Mouse (Mus musculus): ENCODE data around the gene Tcp10b.
"Not testable (repeated sequence)": the region's sequence is repeated elsewhere in the genome, so short reads cannot be mapped to it uniquely, and the experiment has no call there.

- not testable (repeated sequence) for TF ChIP-seq CTCF, EP300 (IDR thresholded peaks at IDR 0.05; ENCODE audit: low read depth)
Observed at GRCm38 (mm10) chr17:13052124-13052813, 8.6 kb upstream of the Tcp10b start, which contains the start of gene Gpr31b.

Data from heart, postnatal 0 days (tissue).